Mouse (Mus musculus) bone marrow macrophage, adult 2 months (primary cell): ENCODE data around the gene Gm45261. TPM values are rescaled to one million over a fixed set of nuclear protein-coding genes. Genes with fewer than 3 reads are reported as not detected.

ENCODE experiments used
- H3K27ac ChIP-seq: 2 replicates; pipeline ENCODE4 v1.5.1; 2012; ENCODE audit warnings: low read depth, low read length; ENCODE audit not compliant: insufficient read depth
- H3K4me1 ChIP-seq: 2 replicates; pipeline ENCODE4 v1.6.1; 2012; ENCODE audit warnings: low read length; ENCODE audit not compliant: control insufficient read depth, insufficient read depth
- H3K4me3 ChIP-seq: 2 replicates; pipeline ENCODE4 v1.5.1; 2012; ENCODE audit warnings: mild to moderate bottlenecking, low read length, moderate library complexity; ENCODE audit not compliant: insufficient read depth
- CTCF ChIP-seq: IDR thresholded peaks from 2 replicates; pipeline ENCODE4 v1.5.1; 2012; ENCODE audit warnings: low read depth, mild to moderate bottlenecking, low read length, moderate library complexity
- POLR2A ChIP-seq: IDR thresholded peaks from 2 replicates; pipeline ENCODE4 v1.6.1; 2012; ENCODE audit warnings: mild to moderate bottlenecking, low read depth, low read length, borderline replicate concordance
- polyA plus RNA-seq: library from polyadenylated mRNA; stranded (reverse); fragments of >200 nt; gene quantifications from 2 replicates; pipeline ENCODE4 v1.2.4, GENCODE M21; 2012; ENCODE audit not compliant: missing spikeins, insufficient read depth, insufficient read length

Gene Gm45261
- polyA plus RNA-seq, 1 experiment = not detected

GRCm38 (mm10) chr1:80409467-80410105, 51.7 kb downstream of the Gm45261 start:
- TF ChIP-seq CTCF (no peak), POLR2A (no peak)
- Histone ChIP-seq H3K4me3 (no peak overlapping the region), H3K4me1 (peaks cover 8% of the 10 kb centered on the region), H3K27ac (no peak overlapping the region)

GRCm38 (mm10) chr1:80408586-80408985, 52.7 kb downstream of the Gm45261 start:
- no peak overlapping the region for H3K4me3 ChIP-seq
- peaks cover 7% of the 10 kb centered on the region for H3K4me1 ChIP-seq
- no peak for TF ChIP-seq POLR2A
- TF ChIP-seq CTCF = peak; percentile 89
- no peak overlapping the region for H3K27ac ChIP-seq

DNA sequence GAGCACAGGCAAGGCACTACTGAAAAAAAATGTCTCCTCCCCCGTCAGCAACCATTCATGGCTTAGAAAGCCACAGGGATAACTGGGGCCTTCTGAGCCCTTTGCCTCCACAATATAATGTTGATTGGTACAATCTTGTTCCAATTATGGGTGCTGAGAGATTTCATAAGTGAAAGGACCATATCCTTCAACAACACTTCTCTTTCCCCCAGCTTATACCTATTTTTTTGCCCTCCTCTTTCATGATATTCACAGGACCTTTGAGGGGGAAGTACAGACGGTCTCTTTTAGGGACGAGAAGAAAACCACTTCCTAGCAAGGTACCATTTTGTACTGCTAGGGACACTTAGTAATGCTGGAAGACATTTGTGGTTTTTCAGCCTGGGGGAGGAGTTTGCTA, 57.1 kb downstream of the Gm45261 start:
- Histone ChIP-seq H3K4me1 (peaks cover 7% of the 10 kb centered on the region), H3K4me3 (no peak overlapping the region), H3K27ac (no peak overlapping the region)
- TF ChIP-seq CTCF (no peak), POLR2A (no peak)

- peaks cover 7% of the 10 kb centered on the region for H3K4me1 ChIP-seq
- H3K4me3 ChIP-seq = no peak overlapping the region
- no peak overlapping the region for H3K27ac ChIP-seq
- no peak for TF ChIP-seq CTCF
- no peak for TF ChIP-seq POLR2A
Observed at GRCm38 (mm10) chr1:80403366-80403893, 57.8 kb downstream of the Gm45261 start.

DNA sequence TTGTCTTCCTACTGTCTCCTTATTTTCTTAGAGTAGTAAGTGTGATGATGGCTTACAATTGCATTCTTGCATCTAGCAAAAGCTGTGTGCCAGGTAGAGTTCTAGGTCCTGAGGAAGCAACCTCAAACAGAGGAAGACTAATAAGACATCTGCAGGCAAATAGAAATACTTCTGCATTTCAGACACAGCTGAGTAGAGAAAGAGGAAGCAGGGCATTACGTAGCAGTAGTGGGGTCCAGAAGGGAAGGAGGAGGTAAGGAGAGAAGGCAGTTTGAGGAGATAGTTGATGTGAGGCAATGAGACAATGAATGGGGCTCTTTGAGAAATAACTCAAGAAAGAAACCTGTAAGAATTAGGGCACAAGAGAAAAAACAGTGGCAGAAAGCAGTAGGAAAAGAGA, 59.3 kb downstream of the Gm45261 start:
- no peak overlapping the region for H3K4me3 ChIP-seq
- peaks cover 7% of the 10 kb centered on the region for H3K4me1 ChIP-seq
- no peak overlapping the region for H3K27ac ChIP-seq
- no peak for TF ChIP-seq CTCF
- TF ChIP-seq POLR2A = no peak

Other genes with a start within 250 kb of the Gm45261 start
- gene Fam124b, start 243.0 kb downstream of the Gm45261 start, polyA plus RNA-seq = not detected in 2 replicates
- gene Cul3, start 121.0 kb downstream of the Gm45261 start, polyA plus RNA-seq = 95.8 and 119 TPM in 2 replicates